Mouse (Mus musculus): Measurements from ENCODE around the gene Hist1h2bg. TPM values are rescaled to one million over a fixed set of nuclear protein-coding genes. Genes with fewer than 3 reads are reported as not detected.
"Not testable (repeated sequence)": the region's sequence is repeated elsewhere in the genome, so short reads cannot be mapped to it uniquely, and the experiment has no call there.

Hist1h2bg gene
- total RNA-seq, 2 experiments from 2014 or later = 38.1 to 41.0 TPM

DNA sequence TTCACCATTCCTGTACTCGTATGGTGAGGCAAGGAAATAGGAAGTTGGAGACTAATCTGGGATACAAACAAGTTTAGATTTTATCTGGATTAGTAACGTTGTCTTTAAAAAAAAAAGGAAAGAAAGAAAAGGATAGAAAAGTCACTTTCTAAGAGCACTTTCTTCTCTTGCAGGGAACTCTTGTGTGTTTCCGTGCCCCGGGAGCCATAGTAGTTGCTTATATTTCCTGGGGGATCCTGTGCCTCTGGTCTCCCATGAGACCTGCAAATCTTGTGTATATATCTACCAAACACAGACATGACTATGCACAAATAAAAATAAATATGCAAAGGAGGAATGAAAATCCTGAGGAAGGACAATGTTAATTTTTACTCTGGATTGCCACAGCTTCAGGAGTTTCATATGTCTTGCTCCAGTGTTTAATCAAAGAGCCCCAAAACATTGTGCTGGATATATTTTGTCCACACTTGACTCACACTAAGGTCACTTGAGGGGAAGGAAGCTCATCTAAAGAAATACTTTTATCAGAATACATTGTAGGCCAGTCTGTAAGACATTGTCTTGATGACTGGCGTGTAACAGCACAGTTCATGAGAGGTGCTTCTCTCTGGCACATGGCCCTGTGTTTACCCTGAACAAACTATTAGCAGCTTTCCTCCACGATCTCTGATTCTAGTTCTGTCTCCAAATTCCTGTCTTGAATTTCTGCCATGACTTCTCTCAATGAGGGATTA lies 5.9 kb downstream of the Hist1h2bg start:
- no peak for DNase-seq
- intact Hi-C loops (cut with DNase I) = no loop called here

DNA sequence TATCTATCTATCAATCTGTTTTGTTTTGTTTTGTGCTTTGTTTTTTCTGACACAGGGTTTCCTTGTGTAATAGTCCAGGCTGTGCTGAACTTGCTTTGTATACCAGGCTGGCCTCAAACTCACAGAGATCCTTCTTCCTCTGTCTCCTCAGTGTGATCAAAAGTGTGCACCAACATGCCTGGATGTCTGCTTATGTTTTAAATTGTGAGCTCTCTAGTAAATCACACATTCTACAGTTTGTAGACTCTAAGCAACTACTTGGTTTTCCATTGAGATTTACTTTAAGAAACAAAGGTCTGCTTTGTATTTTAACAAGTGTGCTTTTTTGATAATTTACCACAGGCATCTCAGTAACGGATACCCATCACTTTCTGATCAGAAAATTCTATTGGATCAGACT lies 6.6 kb downstream of the Hist1h2bg start:
- DNase-seq = no peak
- intact Hi-C loops (cut with DNase I) = no loop called here

DNA sequence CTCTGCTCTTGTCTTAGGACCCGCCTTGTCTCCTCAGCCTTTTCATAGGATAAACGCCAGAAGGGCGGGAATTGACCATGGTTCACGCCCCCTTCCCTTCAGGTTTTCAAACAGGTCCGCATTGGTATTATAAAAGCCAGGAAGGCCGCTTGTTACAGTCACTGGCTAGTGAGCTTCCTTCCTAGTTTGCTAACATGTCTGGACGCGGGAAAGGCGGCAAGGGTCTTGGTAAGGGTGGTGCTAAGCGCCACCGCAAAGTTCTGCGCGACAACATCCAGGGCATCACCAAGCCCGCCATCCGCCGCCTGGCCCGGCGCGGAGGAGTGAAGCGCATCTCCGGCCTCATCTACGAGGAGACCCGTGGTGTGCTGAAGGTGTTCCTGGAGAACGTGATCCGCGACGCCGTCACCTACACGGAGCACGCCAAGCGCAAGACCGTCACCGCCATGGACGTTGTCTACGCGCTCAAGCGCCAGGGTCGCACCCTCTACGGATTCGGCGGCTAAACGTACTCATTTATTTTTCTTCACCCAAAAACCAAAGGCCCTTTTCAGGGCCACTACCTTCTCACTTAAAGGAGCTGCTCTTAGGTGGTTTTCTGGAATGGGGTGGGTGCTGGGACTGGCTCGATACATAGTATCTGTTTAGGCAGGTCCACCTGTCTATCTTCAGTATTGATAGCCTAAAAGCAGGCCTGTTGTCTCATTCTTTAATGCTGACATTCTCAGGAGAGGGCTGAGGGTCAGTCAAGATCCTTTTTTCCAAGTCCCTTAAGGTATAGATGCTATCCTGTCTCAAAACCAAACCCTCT lies 10.4 kb downstream of the Hist1h2bg start, which contains the start of gene Hist1h4d:
TSS of gene Hist1h4d (plus strand) at position 191 of the 811 bp plus-strand sequence.
- DNase-seq = peak; percentile 97 to 98
- intact Hi-C loops (cut with DNase I) = loop anchor here (5.0 to 10.0 kb wide), 7 partner anchors 49 to 1867 kb away; partner anchors contain the start of genes Hist1h1b, Hist1h1t, Hist1h2ac and Hist1h2af

DNA sequence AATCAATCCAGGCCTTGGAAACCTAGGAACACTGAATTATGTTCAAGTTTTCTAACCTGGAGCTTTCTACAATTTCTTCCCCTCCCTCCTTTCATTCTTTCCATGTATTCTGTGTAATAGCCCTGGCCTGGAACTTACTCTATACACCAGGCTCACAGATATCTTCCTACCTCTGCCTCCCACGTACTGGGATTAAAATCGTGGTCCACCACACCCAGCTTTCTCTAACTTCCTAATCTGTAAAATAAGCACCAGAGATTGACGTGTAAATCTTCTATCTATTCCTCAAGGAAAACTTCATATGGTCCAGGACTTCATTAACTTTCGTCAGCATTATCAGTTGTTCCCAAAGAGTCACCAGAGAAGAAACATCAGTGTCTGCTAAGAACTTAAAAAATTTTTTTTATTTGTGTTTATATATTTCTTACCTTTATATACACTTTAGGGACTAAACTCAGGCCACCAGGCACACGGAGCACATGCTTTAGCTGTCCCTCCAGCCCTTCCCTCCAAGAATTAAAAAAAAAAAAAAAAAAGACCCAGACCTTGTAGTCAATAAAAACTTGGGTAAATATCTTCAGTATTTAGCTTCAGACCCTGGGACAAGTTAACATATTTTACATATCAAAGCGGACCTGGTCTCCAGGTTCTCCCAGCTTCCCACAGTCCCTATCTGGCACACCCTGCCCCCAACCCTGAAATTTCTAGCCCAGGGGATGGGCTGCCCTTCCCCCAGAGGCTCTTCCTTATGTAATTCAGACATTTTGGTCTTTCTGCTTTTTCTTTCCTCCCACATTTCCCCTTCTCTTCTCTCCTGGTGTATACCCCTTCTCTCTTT lies 11.2 kb downstream of the Hist1h2bg start:
- DNase-seq = no peak
- intact Hi-C loops (cut with DNase I) = loop anchor here (5.0 to 10.0 kb wide), 7 partner anchors 50 to 1868 kb away; partner anchors contain the start of genes Hist1h1b, Hist1h1t, Hist1h2ac and Hist1h2af

DNA sequence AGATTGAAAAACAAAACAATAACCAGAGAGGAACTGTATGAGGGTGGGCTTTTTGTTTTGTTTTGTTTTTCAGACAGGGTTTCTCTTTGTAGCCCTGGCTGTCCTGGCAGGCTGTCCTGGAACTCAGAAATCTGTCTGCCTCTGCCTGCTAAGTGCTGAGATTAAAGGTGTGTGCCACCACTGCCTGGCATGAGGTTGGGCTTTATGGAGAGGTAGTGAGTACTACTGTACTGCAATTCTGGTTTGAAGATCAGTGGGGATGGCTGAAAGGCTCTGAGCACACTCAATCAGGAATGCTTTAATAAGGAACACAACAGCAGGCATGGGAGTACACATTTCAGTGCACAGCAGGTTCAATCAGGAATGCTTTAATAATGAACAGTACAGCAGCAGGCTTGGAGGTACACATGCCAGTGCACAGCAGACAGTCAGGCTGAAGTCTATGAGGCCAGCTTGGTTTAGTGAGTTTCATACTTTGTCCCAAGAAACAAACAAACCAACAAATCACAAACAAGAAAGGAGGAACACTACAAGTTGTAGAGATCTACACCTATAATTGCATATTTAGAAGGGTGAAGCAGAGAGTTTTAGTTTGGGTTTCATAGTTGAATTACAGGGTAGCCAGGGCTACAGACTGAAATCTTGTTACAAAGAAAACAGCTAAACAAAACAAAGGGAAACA lies 12.3 kb downstream of the Hist1h2bg start:
- intact Hi-C loops (cut with DNase I) = loop anchor here (2.0 to 10.0 kb wide), 8 partner anchors 39 to 1869 kb away; partner anchors contain the start of genes Hist1h1b, Hist1h1e, Hist1h1t and Hist1h2ac
- no peak for DNase-seq

DNA sequence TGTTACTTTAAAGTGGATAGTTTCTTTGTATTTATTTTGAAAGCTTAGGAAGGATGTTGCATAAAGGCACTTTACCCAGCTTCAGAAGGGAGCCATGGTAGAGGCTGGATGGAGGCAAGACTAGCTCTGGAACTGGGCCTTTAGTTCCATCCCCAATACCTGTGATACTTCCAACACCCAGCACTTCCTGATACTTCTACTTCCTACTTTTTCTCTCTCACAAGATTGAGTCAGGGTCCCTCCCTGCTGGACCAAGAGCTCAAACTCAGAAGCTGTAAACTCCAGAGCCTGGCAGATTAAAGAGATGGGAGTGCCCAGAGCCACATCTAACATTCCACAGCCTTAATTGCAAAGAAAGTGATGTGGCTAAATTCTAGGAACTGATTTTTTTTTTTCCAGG lies 13.1 kb downstream of the Hist1h2bg start:
- DNase-seq = no peak
- intact Hi-C loops (cut with DNase I) = loop anchor here (2.0 to 10.0 kb wide), 8 partner anchors 38 to 1870 kb away; partner anchors contain the start of genes Hist1h1b, Hist1h1e, Hist1h1t and Hist1h2ac

DNA sequence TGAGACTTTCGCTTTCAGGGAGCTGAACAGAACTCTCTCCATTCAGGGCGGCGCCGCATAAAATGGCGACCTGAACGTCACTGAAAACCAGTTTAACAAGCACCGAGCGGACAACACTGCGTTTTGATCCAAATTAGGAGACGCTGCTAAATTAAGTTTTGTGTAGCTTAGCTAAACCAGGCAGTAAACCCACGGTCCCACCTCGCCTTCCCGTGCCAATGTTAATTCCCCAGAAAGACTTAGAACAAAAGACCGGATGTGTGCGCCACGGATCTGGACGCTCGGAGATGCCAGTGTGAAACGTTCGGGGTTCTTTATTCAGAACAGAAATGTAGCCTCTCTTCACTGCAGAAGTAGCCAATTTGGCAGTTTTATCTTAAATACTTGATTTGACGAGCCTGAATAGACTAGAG lies 13.8 kb downstream of the Hist1h2bg start:
- peak; percentile 73 to 80 for DNase-seq
- intact Hi-C loops (cut with DNase I) = loop anchor here (1.0 to 10.0 kb wide), 5 partner anchors 38 to 1870 kb away; partner anchors contain the start of genes Hist1h1b, Hist1h1c, Hist1h1e and Hist1h2ai

DNA sequence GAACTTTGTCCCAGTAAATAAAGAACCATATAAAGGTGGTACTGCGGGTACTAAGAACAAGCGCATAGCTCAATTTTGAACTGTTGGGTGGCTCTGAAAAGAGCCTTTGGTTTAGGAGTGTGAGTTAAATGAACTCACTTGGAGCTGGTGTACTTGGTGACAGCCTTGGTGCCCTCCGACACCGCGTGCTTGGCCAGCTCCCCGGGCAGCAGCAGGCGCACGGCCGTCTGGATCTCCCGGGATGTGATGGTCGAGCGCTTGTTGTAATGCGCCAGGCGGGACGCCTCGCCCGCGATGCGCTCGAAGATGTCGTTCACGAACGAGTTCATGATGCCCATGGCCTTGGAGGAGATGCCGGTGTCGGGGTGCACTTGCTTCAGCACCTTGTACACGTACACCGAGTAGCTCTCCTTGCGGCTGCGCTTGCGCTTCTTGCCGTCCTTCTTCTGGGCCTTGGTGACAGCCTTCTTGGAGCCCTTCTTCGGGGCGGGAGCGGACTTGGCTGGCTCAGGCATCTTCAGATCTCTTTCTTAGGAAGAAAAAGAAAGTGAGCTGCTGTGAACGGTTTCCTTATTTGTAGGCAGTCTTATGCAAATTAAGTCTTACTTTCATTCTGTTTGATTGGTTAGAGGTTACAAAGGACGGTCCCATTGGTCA lies 14.4 kb downstream of the Hist1h2bg start:
- intact Hi-C loops (cut with DNase I) = loop anchor here (1.0 to 10.0 kb wide), 5 partner anchors 37 to 1871 kb away; partner anchors contain the start of genes Hist1h1b, Hist1h1c, Hist1h1e and Hist1h2ai
- DNase-seq = peak; percentile 68 to 75

DNA sequence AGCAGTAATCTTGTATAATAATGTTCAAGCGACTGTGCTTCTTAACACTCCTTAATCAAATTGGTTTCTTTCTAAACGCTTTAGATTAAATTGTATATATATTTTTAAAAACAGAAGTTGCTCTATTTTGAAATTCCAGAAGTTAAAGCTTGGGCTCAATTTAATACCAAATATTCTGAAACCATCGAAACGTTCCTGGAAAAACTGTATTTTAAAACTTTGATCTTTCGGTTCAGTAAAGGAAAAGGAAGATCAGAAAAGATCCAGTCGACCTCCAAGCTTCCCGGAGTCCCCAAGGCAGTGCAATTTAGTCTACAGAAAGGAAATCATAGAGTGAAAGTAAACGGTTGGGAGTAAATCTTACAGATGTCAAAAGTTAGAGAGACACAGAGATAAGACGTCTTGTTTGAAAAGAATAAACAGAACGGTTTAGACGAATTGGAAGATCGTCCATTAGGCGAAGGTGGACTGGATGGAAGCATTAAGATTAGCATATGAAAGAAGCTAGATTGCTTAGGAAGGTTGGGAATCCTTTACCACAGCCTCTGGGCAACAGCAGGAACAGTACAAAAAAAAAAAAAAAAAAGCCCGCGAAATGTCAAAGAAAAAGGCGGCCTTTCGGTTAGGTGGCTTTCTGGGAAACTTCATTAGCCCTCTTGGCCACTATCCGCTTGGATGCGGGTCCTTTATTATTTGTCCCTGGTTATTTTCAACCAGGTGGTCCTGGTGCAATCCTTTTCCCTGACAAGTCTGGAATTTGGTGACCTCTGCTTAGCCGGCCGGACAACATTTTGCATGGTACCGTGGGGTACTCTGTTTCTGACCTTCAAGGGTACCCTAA lies 15.1 kb downstream of the Hist1h2bg start:
- intact Hi-C loops (cut with DNase I) = loop anchor here (5.0 to 10.0 kb wide), 3 partner anchors 151 to 1872 kb away; partner anchors contain the start of genes Hist1h1b, Hist1h1c, Hist1h2ai and Hist1h2an
- DNase-seq = no peak

DNA sequence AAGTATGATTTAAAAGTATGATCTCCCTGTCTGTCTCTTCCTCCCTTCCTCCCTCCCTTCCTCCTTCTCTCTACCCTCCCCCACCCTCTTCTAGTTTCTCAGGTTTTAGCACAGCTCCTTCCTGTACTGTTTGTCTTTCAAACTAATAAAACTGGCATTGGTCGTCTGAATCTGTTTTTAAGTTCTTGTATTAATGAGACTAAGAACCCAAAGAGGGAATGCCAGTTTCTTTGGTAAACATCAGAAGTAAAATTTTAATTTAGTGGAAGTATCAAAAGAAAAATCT lies 15.7 kb downstream of the Hist1h2bg start:
- intact Hi-C loops (cut with DNase I) = loop anchor here (5.0 to 10.0 kb wide), 3 partner anchors 150 to 1872 kb away; partner anchors contain the start of genes Hist1h1b, Hist1h1c, Hist1h2ai and Hist1h2an
- DNase-seq = no peak

DNA sequence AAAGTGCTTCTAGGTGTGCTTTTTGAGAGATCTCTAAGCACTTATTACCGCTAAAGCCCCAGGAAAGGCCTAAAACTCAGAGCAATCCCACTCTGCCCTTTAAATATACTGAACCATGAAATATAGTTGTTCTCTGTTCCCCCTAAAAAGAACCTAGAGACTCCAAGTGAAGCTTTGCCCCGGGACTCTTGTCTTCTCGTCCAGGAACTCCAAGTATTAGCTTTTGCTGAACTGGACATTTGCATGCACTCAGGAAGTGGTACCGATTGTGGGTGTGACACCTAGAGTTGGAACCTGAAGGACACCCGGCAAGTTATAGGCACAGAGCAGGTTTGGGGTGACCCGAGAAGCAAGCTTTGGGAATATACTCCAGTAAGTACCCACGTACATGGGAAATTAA lies 20.0 kb downstream of the Hist1h2bg start:
- DNase-seq = no peak
- intact Hi-C loops (cut with DNase I) = no loop called here

DNA sequence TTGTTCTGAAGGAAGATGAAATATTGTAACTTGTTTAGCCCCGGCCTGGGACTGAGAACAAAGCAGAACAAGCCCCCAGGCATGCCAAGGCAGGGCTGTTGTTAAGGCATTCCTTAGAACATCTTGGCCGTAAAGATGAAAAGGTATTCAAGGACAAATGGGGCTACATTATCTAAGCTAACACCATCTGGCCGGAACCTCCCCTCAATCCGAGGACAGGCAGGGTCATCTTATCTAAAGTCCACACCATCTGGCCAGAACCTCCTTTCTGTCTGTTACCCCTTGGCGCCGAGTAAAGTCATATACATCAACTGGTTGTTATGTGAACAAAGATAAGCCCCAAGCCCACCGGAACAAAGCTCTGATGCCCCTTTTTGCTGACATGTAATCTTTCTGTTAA lies 20.7 kb downstream of the Hist1h2bg start:
- DNase-seq; intact Hi-C loops (cut with DNase I): not testable (repeated sequence)

DNA sequence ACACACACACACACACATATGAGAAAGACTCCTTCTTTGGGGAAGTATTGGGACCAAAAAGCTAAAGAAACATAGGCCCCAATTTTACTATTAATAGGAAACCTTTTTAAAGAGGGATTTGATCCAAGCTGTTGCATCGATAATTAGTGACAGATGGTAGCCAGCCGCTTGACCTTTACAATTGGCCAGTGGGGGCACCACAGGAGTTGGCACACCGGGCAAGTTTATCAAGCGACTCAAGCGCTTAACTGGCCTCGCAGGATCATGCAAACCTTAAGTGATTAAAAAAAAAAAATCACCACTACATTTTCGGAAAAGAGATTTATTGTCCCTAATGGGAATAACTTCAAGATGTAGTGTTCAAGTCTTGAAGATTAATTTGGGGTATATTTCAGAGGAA lies 21.4 kb downstream of the Hist1h2bg start:
- intact Hi-C loops (cut with DNase I) = no loop called here
- no peak for DNase-seq

DNA sequence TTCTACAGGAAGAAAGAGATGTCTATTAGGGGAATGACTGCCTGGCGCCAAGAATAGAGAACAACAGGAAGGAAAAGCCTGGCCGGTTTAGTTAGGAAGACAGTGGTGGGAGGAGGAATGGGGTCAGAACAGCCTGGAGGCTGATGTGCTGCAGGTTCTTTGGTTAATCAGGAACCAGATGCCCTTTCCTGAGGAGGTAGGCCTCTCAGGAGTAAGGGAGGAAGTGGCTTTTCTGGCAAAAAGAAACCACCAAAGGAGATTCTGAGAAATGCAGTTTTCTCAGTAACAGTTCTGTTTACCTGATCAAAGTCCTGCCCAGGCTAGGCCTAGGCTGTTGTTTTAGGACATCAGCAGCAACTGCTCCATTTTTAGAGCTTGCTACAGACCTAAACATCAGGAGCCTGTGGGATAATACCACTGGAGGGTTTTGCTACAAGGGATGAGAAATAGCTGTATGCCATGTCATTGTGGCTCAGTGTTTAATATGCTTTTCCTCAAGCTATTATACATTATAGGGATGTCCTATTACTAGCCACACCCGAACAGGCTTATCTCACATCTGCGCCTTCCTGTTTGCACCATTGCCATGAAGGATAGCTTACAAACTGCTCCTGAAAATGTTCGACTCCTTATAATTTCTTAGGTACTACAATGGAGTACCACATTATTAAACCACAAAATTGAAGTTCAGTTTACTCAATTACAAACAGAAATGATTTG lies 22.0 kb downstream of the Hist1h2bg start:
- DNase-seq = no peak
- intact Hi-C loops (cut with DNase I) = no loop called here

DNA sequence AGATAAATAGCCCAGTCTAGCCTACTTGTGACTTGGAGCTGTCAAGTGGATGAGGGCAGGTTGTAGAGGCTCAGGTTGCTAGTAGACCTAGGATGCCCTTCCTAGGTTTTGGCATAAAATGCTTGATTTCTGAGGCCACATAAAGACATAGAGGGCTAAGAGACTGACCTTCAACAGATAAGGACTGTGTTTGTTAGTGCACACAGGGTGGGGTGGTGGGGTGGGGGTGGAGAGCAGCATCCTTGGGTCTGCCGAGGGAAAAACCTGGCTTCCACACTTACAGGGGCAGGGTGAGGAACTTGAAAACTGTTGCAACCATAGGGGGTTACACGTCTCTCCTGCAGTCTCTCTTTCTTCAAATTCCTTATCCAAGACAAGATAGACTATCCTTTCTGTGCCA lies 24.0 kb downstream of the Hist1h2bg start:
- intact Hi-C loops (cut with DNase I) = loop anchor here (5.0 kb wide), 1 partner anchor 73 kb away; no protein-coding TSS in a partner anchor
- DNase-seq = no peak

DNA sequence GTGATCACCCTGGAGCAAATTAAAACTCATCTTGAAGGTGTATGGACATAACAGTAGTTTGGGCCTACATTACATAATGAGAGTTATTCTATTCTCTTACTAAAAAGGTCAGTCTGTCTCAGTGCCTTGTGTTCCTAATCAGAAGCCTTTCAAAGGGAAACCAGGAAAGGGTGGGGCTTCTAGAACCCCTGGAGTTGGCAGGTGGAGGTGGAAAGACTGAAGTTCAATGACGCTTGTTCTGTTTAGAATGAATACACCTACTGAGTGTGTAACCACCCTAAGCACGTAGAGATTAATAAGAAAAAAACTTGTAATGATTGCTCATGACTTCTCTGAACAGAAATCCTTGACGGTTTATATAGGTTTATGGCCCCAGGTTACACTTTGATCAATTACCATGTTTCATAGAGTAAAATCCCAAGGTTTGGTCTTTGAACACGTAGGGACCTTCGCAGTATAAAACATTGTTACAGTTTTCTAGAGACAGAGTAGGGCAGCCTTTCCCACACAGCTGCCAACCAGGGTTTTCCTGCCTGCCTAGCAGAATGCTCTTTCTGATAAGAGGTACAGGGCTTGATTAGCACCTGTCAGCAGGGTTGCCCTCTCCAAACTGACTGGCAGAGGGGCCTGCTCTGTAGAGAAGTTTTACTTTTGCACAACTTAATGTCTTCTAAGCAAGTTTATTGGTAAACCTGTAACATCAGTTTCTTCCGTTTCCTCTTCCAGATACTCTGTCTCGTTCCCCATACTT lies 24.6 kb downstream of the Hist1h2bg start:
- intact Hi-C loops (cut with DNase I) = loop anchor here (5.0 kb wide), 1 partner anchor 73 kb away; no protein-coding TSS in a partner anchor
- no peak for DNase-seq

Measured in heart, postnatal 36 days (tissue).